In the genomic region with DNA sequence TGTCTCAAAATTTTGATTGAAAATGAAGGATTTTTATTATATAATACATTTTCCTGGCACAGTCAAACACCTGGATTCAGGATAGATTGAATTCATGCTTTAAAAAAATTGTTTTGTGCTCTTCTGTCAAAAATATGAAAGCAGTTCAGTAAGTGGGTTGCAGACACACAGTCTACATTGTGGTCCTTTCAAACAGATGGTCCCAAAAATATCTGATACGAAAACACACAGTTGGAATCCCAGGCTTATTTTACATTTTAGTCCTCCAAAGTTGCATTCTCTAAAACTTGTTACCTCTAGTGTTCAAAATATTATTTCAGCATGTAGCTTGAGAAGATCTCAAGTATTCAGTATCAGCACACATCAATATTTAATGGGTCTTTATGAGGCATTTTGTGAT, we compare ENCODE assay signal across 21 mouse cellular contexts.
"Had no signal": no experiment of that assay in that cellular context is flagged by ENCODE, and none has a peak within 500 bp of the region (broad histone marks: within the 10 kb centered on the region; RNA-seq: fewer than 3 reads in every experiment).

No protein-coding gene starts in this region.

- DNase-seq: heart, postnatal 10 days; heart, postnatal 14 days; heart, postnatal 36 days; heart, postnatal 4 days; kidney, adult 11 months; kidney, adult 18-20 months; kidney, adult 2 months; kidney, adult 8-10 months; kidney, adult 9 months; kidney, postnatal 10 days; kidney, postnatal 14 days; kidney, postnatal 36 days; kidney, postnatal 4 days; layer of hippocampus, adult 9-11 months; layer of hippocampus, postnatal 36 days had no signal

- ATAC-seq: hindbrain, embryonic 16.5 days; hindbrain, postnatal 0 days; inflammation-experienced regulatory T-cells, adult 6 months; intestine, embryonic 15.5 days; intestine, embryonic 16.5 days; intestine, postnatal 0 days had no signal
